Mouse (Mus musculus) kidney, adult 2 months (tissue): ENCODE data around the gene Stxbp2. TPM values are rescaled to one million over a fixed set of nuclear protein-coding genes. Genes with fewer than 3 reads are reported as not detected.

Experiments used
- DNase-seq: peaks from one replicate; pipeline ENCODE4 v3.0.0; 2021
- H3K27ac ChIP-seq: fragments of 200-500 bp; 2 replicates; pipeline ENCODE4 v1.5.1; 2012; ENCODE audit warnings: low read depth, low read length, control low read depth, inconsistent platforms; ENCODE audit not compliant: insufficient read depth
- H3K27me3 ChIP-seq: fragments of 200-500 bp; replicated peaks from 2 replicates; pipeline ENCODE4 v1.6.1; 2012; ENCODE audit warnings: mild to moderate bottlenecking, moderate library complexity, low read length, inconsistent platforms; ENCODE audit not compliant: control insufficient read depth, insufficient read depth
- H3K36me3 ChIP-seq: fragments of 200-500 bp; 2 replicates; pipeline ENCODE4 v1.6.1; 2012; ENCODE audit warnings: mild to moderate bottlenecking, moderate library complexity, low read length, inconsistent platforms; ENCODE audit not compliant: control insufficient read depth, insufficient read depth
- H3K4me1 ChIP-seq: fragments of 200-500 bp; 2 replicates; pipeline ENCODE4 v1.6.1; 2011; ENCODE audit warnings: low read length; ENCODE audit not compliant: control insufficient read depth, insufficient read depth
- H3K4me3 ChIP-seq: fragments of 200-500 bp; 2 replicates; pipeline ENCODE4 v1.5.1; 2011; ENCODE audit warnings: mild to moderate bottlenecking, low read depth, low read length, control low read depth; ENCODE audit not compliant: insufficient read depth
- CTCF ChIP-seq: fragments of 200-500 bp; conservative IDR thresholded peaks from 2 replicates; pipeline ENCODE4 v1.5.1; 2011; ENCODE audit warnings: low read depth, mild to moderate bottlenecking, control low read depth, low read length, moderate library complexity, mixed read lengths; ENCODE audit not compliant: insufficient read depth, insufficient read length
- POLR2A ChIP-seq: fragments of 200-500 bp; IDR thresholded peaks from one replicate; pipeline ENCODE4 v1.6.1; 2011; ENCODE audit warnings: low read depth, low read length, control low read depth
- WGBS: fragments of 180-500 bp; shearing (Covaris S2); methylation state at CpG from one replicate; pipeline ENCODE4 v1.1.7; 2018; 5-methylcytosine and 5-hydroxymethylcytosine counted together
- polyA plus RNA-seq: library from polyadenylated mRNA; depleted of rRNA; stranded (reverse); fragments of >200 nt; gene quantifications from 2 replicates; pipeline ENCODE4 v1.2.3, GENCODE M21; 2012

Stxbp2 gene
- polyA plus RNA-seq, 1 experiment, result 169 TPM

- WGBS, result 79% methylated on average over 2 of the region's 2 CpGs
- Histone ChIP-seq H3K27ac (no peak overlapping the region), H3K4me3 (no peak overlapping the region), H3K27me3 (no peaks in the 10 kb centered on the region), H3K4me1 (peaks cover 14% of the 10 kb centered on the region), H3K36me3 (no peaks in the 10 kb centered on the region)
- no peak for DNase-seq
- TF ChIP-seq POLR2A (no peak), CTCF (no peak)
Measured at GRCm38 (mm10) chr8:3594466-3594865, 36.3 kb upstream of the Stxbp2 start.

- TF ChIP-seq POLR2A, result no peak
- no peak for TF ChIP-seq CTCF
- no peak overlapping the region for H3K27ac ChIP-seq
- no peak overlapping the region for H3K4me3 ChIP-seq
- WGBS, result 63% methylated on average over 3 of the region's 3 CpGs
- no peaks in the 10 kb centered on the region for H3K27me3 ChIP-seq
- H3K36me3 ChIP-seq, result peaks cover 2% of the 10 kb centered on the region; the same call in 1 of the 2 replicates
- DNase-seq, result no peak
- peaks cover 14% of the 10 kb centered on the region for H3K4me1 ChIP-seq
Measured at GRCm38 (mm10) chr8:3598054-3598453, 32.7 kb upstream of the Stxbp2 start.

GRCm38 (mm10) chr8:3599219-3599618, 31.5 kb upstream of the Stxbp2 start:
- Histone ChIP-seq H3K27ac (no peak overlapping the region), H3K4me1 (peaks cover 5% of the 10 kb centered on the region), H3K4me3 (no peak overlapping the region), H3K27me3 (no peaks in the 10 kb centered on the region), H3K36me3 (peaks cover 2% of the 10 kb centered on the region; the same call in 1 of the 2 replicates)
- WGBS, result 75% methylated on average over 1 of the region's 1 CpGs
- TF ChIP-seq POLR2A (no peak), CTCF (no peak)
- DNase-seq, result no peak

GRCm38 (mm10) chr8:3600401-3600800, 30.4 kb upstream of the Stxbp2 start:
- no peaks in the 10 kb centered on the region for H3K27me3 ChIP-seq
- H3K4me3 ChIP-seq, result no peak overlapping the region
- no peak overlapping the region for H3K27ac ChIP-seq
- TF ChIP-seq CTCF (no peak), POLR2A (no peak)
- no peaks in the 10 kb centered on the region for H3K4me1 ChIP-seq
- peaks cover 2% of the 10 kb centered on the region; the same call in 1 of the 2 replicates for H3K36me3 ChIP-seq
- 66% methylated on average over 6 of the region's 6 CpGs for WGBS
- DNase-seq, result peak; percentile 57

GRCm38 (mm10) chr8:3603439-3603838, 27.3 kb upstream of the Stxbp2 start:
- no peaks in the 10 kb centered on the region for H3K4me1 ChIP-seq
- no peak overlapping the region for H3K4me3 ChIP-seq
- 69% methylated on average over 13 of the region's 13 CpGs for WGBS
- H3K27me3 ChIP-seq, result no peaks in the 10 kb centered on the region
- DNase-seq, result no peak
- H3K27ac ChIP-seq, result no peak overlapping the region
- TF ChIP-seq CTCF, result no peak
- TF ChIP-seq POLR2A, result no peak
- peaks cover 2% of the 10 kb centered on the region; the same call in 1 of the 2 replicates for H3K36me3 ChIP-seq

GRCm38 (mm10) chr8:3606593-3606992, 24.2 kb upstream of the Stxbp2 start:
- no peak overlapping the region; the same call in 1 of the 2 replicates for H3K27ac ChIP-seq
- no peaks in the 10 kb centered on the region for H3K4me1 ChIP-seq
- DNase-seq, result peak; percentile 37
- no peak overlapping the region for H3K4me3 ChIP-seq
- peaks cover 2% of the 10 kb centered on the region; the same call in 1 of the 2 replicates for H3K36me3 ChIP-seq
- no peaks in the 10 kb centered on the region for H3K27me3 ChIP-seq
- WGBS, result 47% methylated on average over 16 of the region's 16 CpGs
- TF ChIP-seq POLR2A (no peak), CTCF (no peak)

GRCm38 (mm10) chr8:3607822-3608221, 22.9 kb upstream of the Stxbp2 start:
- no peak overlapping the region for H3K4me3 ChIP-seq
- no peaks in the 10 kb centered on the region for H3K4me1 ChIP-seq
- TF ChIP-seq POLR2A, result no peak
- no peak for TF ChIP-seq CTCF
- DNase-seq, result no peak
- 0 out of 2 replicates have a peak overlapping the region, but pooled peaks have one; percentile 72 for H3K27ac ChIP-seq
- WGBS, result 89% methylated on average over 7 of the region's 7 CpGs
- no peaks in the 10 kb centered on the region; the same call in 1 of the 2 replicates for H3K36me3 ChIP-seq
- H3K27me3 ChIP-seq, result no peaks in the 10 kb centered on the region
